Mouse (Mus musculus): ENCODE results near the gene Heatr3.

Gene Heatr3

DNA sequence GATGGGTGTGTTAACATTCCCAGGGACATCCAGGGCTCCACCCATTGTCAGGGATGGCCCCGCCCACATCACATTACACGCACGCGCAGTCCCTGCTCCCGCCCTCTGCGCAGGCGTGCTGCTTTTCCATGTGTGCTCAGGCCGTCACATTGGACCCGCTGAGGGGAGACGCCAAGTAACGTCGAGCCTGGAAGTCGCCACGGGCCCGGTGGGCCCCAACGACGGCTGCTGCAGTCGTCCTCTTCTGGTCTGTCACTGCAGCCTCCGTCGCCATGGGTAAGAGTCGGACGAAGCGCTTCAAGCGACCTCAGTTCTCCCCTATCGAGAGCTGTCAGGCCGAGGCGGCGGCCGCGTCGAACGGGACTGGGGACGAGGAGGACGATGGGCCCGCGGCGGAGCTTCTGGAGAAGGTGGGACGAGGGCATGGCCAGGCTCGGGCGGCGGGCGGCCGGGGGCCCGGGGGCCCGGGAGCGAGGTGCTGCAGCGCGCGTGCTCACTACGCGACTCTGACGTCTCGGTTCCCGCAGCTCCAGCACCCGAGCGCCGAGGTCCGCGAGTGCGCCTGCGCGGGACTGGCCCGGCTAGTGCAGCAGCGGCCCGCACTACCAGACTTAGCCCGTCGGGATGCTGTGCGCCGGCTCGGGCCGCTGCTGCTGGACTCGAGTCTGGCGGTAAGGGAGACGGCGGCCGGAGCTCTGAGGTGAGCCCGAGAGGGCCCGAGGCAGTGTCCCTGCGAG, at the start of gene Heatr3:
Gene Heatr3, plus strand, starts transcription at position 108 of the 737 bp plus-strand sequence.
- peak; percentile 86 for DNase-seq (ENCODE audit: low spot score)

DNA sequence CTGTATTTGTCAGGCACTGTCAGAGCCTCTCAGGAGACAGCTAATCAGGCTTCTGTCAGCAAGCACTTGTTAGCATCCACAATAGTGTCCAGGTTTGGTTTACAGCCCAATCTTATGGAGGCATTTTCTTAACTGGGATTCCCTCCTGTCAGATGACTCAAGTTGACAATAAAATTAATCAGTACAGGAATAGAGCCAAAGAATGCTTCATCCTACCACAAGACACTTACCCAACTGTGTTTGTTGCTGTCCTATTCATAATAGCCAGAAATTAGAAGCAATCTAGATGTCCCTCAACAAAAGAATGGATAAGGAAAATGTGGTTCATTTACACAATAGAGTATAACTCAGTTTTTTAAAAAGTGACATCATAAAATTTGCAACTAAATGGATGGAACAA, 49.6 kb upstream of the Heatr3 start:
- DNase-seq (ENCODE audit: low spot score), result no peak

DNA sequence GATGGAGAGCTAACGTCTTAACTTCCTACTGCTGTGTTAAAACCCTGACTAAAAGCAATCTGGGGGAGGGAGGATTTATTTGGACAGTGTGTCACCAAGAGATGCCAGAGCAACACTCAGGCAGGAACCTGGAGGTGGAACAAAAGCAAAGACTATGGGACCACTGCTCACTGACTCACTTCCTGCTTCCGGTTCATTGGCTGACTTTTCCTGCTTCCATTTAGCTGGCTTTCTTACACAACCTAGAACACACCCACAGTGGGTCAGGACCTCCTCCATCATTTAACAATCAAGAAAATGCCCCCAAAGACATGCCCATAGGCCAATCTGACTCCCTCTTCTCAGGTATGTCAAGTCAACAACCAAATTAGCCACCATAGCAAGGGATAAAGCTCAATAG, 46.0 kb upstream of the Heatr3 start:
- DNase-seq (ENCODE audit: low spot score), result no peak

DNA sequence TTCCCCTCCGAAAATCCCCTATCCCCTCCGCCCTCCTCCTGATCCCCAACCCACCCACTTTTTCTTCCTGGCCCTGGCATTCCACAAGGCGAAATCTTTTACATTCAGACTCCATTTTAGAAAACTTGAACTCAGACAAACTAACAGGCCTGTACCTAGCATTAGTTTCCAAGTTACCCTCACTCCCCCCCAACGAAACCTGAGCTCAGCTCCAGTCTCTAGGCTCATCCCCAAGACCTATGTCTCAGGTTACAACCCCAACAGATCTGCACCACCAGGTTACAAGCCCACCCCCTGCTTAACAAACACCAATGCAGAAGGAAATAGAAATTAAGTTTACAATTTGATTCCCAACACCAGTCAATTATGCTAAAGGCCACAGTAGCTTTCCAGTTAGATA, 44.3 kb upstream of the Heatr3 start:
- DNase-seq (ENCODE audit: low spot score), result no peak

DNA sequence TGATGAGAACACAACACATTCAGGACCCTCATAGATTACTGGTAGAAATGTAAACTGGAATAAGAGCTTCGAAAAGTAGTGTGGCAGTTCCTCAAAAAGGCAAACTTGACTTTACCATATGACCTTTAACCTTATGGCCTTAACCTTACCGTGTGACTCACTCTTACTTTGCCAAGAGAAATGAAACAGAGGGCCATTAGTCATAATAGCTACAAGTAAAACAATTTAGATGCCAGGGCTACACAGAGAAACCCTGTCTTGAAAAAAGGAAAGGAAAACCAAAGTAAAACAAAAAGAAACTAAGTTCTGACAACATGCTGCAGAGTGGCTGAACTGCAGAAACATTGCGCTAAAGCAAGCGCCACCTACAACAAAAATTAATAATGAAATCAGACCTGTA, 38.8 kb upstream of the Heatr3 start:
- no peak for DNase-seq (ENCODE audit: low spot score)

DNA sequence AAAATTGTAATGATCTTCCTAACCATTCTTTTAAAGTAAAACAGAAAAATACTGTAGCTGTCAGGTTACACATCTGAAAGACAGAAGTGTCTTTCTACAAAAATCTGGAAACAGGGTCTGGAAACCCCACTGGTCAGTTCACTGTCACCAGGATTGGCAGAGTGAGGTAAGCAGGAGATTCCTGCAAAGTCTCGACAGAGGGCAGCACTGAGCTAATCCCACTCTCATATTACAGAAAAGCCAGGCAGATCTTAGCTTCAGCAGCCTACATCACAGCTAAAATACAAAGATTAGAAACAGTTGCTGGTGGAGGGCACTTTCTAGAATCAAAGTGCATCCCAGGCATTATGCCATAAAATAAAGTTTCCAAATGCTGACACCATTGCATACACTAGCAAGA, 38.1 kb upstream of the Heatr3 start:
- DNase-seq (ENCODE audit: low spot score), result peak; percentile 3

DNA sequence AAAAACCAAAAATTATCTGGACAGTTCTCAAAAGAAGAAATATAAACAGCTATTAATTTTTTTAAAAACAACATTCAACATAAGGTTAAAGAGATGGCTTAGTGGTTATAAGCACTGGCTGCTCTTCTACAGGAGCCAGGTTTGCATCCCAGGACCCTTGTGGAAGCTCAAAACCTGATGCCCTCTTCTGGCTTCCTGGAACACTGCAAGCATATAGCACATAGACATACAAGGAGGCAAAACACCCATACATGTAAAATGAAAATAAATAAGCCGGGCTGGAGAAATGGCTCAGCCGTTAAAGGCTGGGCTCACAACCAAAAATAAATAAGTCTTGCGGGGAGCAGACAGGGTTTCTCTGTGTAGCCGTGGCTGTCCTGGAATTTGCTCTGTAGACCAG, 28.4 kb upstream of the Heatr3 start:
- no peak for DNase-seq (ENCODE audit: low spot score)

DNA sequence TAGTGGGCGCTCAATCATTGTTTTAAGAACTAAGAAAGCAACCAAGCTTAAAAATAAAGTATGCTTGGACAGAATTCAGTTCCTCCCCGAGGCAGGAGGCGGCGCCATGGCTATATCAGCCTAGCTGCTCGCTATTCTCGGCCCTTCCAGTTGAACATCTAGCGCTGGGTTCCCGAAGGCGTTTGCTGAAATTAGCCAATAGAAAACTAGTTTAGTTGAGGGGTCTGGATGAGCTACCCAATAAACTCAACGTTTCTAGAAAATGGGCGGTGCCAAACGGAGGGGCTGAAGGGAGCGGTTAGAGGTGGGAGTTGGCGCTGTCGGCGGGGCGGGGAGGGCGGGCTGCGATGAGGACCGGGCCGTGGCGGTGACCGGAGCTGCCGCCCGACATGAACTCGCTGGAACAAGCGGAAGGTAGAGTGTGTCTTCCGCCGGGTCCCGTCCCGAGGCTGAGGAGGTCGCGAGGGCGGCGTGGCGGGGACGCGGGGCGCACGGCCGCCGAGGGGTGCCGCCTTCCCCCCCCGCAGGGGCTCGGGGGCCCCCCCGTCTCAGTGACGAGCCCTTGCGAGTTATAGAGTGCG, 19.1 kb upstream of the Heatr3 start, which contains the start of gene Cnep1r1:
Gene Cnep1r1, plus strand, starts transcription at position 314 of the 581 bp plus-strand sequence.
- peak; percentile 93 for DNase-seq (ENCODE audit: low spot score)

DNA sequence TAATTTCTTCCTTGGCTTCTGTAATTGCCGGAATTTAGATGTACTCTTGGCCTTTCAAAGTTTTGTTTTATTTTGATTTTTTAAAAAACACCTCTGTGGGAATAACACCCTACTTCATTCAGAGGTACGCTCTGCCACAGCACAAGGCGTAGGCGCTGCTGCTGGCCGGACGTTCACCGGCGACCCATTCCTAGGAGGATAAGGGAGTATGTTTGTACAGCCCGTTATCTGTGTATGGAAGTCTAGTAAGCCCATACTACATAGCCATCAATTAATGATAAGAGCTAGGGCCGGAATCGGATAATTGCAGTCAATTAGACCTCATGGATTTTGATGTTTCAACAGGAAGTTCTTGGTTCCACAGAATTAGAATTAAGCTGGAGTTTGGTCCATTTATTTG, 18.6 kb upstream of the Heatr3 start:
- DNase-seq (ENCODE audit: low spot score), result peak; percentile 35

DNA sequence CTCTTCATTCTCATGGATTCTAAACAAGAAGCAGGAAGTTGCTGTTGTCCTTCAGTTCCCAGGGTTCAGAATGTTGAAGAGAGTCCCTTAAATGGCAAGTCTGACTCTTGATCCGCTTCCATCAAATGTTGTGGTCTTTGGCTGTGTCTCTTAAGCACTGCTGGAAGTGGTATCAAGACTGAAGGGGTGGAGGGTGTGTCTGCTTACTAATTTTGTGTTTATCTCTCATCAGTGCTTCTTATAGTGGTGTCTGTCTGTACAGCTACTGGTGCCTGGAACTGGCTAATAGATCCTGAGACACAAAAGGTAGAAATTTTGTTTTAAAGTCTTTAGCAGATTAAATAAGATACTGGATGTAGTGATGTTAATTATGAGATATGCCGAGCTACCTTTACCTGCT, 12.8 kb upstream of the Heatr3 start:
- DNase-seq (ENCODE audit: low spot score), result no peak

DNA sequence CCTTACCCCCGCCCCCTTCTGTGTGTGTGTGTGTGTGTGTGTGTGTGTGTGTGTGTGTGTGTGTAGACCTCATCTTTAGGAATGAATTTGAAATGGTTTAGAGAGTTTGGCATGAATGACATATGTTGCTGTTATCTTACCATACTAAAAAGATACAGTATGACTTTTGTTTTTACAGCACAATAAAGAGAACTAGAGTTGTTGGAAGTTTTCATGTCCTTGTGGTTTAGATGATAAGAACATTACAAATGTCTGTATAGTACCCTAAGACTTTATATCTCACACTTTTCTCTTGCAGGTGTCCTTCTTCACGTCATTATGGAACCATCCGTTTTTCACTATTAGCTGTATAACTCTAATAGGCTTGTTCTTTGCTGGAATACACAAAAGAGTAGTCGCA, 8.3 kb upstream of the Heatr3 start:
- DNase-seq (ENCODE audit: low spot score), result no peak

DNA sequence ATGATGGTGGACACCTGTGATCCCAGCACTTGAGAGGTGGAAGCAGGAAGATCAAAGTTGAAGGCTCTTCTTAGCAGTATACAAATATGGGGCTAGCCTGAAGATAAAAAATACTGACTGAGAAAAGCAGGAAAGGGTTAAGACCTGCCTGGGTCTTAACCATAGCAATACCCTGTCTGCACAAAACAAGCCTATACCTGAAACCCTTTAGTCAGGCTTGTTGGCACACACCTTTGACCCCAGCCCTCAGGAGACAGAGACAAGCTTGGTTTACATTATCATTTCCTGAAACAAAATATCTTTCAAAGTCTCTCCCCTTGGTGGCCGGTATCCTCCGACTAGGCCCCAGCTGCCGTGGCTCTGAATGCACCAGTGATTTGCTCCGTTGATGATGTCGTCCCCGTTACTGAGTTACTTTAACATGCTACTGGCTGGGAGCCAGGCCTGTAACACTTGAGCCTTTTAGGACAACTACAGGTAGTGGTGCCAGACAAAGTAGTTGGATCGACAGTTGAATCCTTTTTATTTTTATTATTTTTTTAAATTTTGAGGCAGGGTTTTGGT, 6.8 kb upstream of the Heatr3 start:
- no peak for DNase-seq (ENCODE audit: low spot score)

DNA sequence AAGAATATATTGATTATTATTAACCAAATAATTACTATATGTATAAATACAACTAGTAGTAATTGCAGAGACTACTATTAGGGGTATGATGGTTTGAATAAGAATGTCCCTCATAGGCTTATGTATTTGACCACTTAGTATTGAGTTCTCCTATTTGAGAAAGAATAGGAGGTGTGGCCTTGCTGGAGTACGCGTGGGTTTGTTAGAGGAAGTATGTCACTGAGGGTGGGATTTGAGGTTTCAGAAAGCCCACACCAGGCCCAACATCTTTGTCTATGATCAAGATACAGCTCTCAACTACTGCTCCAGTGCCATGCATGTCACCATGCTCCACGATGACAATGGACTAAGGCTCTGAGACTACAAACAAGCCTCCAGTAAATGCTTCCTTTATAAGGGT, 1.6 kb downstream of the Heatr3 start:
- DNase-seq (ENCODE audit: low spot score), result no peak

DNA sequence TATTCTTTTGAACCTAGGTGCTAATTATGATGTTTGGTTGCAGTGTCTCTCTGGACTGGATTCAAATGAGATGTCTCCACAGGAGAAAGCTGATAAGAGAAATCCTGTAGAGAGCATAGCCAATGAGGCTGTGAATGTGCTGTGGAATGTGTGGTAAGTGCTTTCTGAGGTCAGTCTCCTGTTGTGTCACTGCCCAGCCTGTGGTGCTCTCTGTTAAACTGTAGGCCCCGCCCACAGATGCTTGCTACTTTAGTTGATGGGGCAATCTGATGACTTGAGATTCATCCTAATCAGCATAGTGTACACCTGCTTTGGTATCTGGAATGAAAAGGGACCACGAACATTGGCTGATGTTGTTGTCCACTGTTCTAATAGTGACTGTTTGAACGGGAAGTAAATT, 4.0 kb downstream of the Heatr3 start:
- DNase-seq (ENCODE audit: low spot score), result no peak

DNA sequence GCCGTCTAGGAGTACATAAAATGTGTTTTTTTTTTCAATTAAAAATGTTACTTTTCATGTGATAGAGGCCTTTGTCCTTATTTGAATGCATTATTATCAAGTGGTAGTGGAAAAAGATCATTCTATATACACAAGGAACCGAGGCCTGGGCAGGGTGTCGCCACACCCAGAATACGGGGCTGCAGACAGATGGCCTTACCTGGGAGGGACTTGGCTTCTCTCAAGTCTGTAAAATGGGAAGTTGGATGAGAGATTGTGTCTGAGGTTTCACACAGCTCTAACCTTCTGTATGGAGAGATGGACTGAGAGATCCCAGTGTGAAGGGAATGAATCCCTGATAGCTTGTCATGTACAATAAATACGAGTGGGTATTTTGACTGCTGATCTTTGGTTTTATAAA, 6.4 kb downstream of the Heatr3 start:
- DNase-seq (ENCODE audit: low spot score), result no peak

DNA sequence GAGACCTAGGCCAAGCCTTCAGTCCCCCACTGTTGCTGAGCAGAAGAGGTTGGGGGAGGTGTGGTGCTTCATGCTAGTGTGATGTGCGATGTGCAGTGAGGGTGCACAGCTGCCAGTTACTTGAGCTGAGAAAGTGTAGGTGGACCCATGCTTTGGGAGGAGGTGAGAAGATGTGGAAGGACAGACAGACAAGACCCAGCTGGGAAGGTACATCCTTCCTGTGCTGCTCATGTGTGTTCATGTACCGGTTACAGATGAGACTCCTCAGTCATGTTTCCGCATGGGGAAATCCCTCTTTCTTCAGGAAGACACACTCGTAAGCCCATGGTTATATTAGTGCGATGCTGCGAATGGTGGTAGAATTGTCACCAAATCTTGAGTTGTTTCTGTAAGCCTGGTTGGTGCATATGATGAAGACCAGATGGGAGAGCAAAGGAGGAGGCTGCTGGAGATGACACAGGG, 13.3 kb downstream of the Heatr3 start:
- DNase-seq (ENCODE audit: low spot score), result no peak

DNA sequence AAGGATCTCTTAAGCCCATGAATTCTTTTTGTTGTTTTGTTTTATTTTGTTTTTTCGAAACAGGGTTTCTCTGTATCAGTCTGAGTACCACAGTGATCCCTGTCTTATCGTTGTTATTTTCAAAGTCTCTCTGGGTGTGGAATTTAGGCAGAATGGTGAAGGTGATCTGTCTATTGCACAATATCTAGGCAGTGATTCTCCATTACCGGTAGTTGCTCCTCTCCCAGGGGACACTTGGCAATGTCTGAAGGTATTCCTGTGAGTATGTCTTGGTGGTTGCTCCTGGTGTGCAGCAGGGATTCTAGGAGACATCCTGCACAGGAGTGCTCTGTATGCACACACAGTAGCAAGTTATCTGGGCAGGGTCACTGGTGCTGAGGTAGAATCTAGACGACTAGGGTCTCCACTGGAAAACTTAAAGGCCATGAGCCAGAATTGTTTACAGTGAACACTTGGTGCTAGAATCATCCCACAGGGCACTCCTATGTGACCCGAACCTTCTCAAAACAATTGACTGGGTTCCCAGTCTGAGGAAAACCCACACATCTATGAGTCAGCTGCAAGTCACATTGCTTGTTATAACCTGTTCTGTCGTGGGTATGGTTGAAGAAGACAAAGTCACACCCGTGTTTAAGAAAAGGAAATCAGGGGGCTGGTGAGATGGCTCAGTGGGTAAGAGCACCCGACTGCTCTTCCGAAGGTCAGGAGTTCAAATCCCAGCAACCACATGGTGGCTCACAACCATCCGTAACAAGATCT, 22.8 kb downstream of the Heatr3 start:
- DNase-seq (ENCODE audit: low spot score), result no peak

DNA sequence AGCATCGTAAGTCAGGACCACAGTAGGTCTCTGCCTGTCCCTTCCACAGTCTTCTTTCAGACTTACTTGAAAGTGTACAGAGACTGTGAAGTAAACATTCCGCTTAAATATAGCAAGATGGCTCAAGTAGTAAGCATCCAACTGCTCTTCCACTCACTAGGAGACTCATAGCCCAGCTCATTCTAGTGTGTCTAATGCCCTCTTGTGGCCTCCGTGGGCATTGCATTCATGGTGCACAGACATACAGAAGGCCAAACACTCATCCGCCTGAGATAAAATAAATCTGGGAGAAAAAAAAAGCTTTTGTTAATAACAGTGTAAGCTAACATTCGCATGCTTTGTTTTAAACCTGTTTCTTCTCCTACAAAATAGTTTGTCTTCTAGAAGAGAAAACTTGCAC, 23.8 kb downstream of the Heatr3 start:
- peak; percentile 67 for DNase-seq (ENCODE audit: low spot score)

DNA sequence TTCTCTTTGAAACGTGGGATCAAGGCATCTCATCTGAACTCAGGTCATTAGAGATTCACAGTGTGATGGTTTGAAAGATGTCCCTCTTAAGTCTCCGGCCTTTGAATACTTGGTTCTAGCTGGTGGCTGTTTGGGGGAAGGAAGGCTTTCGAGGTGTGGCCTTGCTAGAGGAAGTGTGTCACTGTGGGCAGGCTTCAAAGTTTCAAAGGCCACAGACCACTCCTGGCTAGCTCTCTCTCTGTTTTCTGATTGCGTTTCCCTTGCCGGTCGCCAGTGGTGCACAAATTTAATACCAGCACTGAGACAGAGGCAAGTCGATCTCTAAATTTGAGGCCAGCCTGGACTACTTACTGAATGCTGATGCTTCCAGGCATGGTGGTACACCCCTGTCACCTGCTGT, 37.6 kb downstream of the Heatr3 start:
- DNase-seq (ENCODE audit: low spot score), result no peak

DNA sequence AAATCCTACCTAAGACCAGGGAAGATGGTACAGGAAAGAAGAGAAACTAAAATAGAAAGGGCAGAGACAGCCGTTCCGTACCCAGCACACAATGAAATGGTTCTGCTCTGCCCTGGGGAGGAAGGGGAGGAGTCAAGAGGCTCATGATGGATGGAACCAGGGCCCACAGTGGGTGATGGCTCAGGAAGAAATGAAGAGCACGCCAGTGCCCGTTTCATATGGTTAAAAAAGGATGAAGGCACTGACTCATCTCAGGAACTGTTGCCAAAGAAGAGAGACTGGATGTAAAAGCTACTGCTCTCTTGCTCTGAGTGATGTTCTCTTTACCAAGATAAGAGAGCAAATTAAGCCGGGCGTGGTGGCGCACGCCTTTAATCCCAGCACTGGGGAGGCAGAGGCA, 39.6 kb downstream of the Heatr3 start:
- no peak for DNase-seq (ENCODE audit: low spot score)

DNA sequence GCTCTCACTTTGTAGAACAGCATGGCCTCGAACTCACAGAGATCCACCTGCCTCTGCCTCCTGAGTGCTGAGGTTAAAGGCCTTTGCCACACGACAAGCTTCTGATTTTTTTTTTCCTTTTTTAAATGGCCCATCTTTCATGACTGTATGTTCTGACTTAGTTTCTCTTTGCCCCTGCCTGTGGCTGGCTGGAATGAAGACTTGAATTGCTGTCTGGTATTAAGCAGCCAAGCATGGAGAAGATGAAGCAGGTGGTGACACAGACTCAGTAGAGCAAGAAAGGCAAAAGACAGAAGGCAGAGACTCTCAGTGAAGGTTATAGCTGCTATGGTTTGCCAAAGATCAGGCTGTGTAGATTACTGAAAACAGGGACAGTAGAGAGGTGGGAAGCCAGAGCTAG, 45.5 kb downstream of the Heatr3 start:
- no peak for DNase-seq (ENCODE audit: low spot score)

DNA sequence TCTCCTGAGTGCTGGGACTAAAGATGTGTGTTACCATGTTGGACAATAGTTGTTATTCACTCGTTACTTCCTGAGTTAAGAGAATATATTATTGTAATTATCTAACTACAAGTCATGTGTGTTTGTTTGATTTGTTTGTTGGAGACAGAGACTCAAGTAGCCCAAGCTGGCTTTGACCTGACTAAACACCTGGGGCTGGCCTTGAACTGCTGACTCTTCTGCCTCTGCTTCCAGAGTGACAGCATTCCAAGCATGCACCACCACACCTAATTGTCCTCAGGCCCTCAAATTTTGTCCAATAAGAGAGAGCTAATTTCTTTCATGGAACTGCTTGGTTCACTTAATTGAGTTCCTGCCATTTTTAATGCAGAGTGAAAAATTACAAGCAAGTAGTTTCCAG, 47.3 kb downstream of the Heatr3 start:
- no peak for DNase-seq (ENCODE audit: low spot score)

DNA sequence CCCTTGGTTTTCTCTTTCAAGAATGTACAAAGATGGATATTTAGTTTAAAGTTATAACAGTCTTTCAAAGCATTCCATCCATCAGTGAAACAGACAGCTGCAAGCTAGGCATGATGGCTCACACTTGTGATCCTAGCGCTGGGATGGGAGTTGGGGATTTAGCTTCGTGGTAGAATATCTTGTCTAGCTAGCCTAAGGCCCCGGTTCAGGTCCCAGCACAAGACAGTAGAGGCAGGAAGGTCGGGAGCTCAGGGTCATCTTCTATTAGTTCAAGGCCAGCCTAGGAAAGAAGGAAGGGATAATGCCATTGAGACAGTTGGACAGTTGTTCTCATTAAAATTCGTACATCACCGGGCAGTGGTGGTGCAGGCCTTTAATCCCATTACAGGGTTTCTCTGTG, 48.1 kb downstream of the Heatr3 start:
- no peak for DNase-seq (ENCODE audit: low spot score)

Data from spleen, adult 12 weeks (tissue).